Comparison of ENCODE assay signal across 7 mouse cellular contexts in the genomic region with DNA sequence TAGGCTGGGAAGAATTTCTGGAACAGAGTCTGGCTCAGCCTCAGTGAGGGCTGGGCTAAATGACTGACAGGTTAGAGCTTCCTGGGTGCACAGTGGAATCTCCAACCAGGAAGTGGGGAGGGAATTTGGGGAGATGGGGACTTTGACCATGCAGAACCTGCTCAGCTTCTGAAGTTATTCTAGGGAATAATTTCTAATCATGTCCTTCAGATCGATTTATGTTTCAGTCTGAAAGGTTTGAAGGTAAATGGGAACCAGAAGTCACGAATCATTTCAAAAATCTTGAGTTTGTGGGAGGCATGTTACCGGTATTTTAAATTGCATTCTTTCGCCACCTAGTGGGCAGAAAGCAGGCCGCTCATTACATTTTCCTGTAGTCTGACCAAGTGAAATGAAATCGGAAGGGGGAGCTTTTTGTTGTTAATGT.
DNase-seq lines count a peak whose midpoint lies in the region; ATAC-seq and TF ChIP-seq lines count a peak whose summit lies in the region.

No protein-coding gene starts in this region.

- TF ChIP-seq CTCF in lung, postnatal 0 days (IDR thresholded peaks at IDR 0.05): peak; percentile 81

- H3K4me1 ChIP-seq in forebrain, embryonic 12.5 days: peaks cover 10% of the 10 kb centered on the region
- peaks cover 16% of the 10 kb centered on the region for H3K4me1 ChIP-seq in hindbrain, embryonic 14.5 days (replicated peaks; ENCODE audit: control insufficient read depth, insufficient read depth, low read length)
- H3K4me1 ChIP-seq in lung, postnatal 0 days (ENCODE audit: insufficient read depth, low read depth, low read length): peaks cover 5% of the 10 kb centered on the region; the same call in 1 of the 2 replicates

- H3K9me3 ChIP-seq in forebrain, embryonic 12.5 days: no peaks in the 10 kb centered on the region
- H3K9me3 ChIP-seq in hindbrain, embryonic 14.5 days (ENCODE audit: control insufficient read depth, low read length): no peaks in the 10 kb centered on the region
- no peaks in the 10 kb centered on the region for H3K9me3 ChIP-seq in lung, postnatal 0 days (ENCODE audit: low read length)

- peak overlapping the region; percentile 53 for H3K4me2 ChIP-seq in forebrain, embryonic 12.5 days
- peak overlapping the region; percentile 59 for H3K4me2 ChIP-seq in hindbrain, embryonic 14.5 days (replicated peaks)
- peak overlapping the region; percentile 25; the same call in 1 of the 2 replicates for H3K4me2 ChIP-seq in lung, postnatal 0 days (replicated peaks; ENCODE audit: low read depth, low read length)

- H3K4me3 ChIP-seq in forebrain, embryonic 12.5 days (replicated peaks): no peak overlapping the region
- 0 out of 2 replicates have a peak overlapping the region, but pooled peaks have one; percentile 6 for H3K4me3 ChIP-seq in hindbrain, embryonic 14.5 days (replicated peaks; ENCODE audit: low read length)
- 0 out of 2 replicates have a peak overlapping the region, but pooled peaks have one; percentile 12 for H3K4me3 ChIP-seq in lung, postnatal 0 days (ENCODE audit: low read depth, low read length)

- H3K27me3 ChIP-seq in forebrain, embryonic 12.5 days: no peaks in the 10 kb centered on the region
- H3K27me3 ChIP-seq in hindbrain, embryonic 14.5 days (ENCODE audit: control insufficient read depth, insufficient read depth, low read length): no peaks in the 10 kb centered on the region
- no peaks in the 10 kb centered on the region for H3K27me3 ChIP-seq in lung, postnatal 0 days (replicated peaks; ENCODE audit: insufficient read depth, low read length)

- no peak overlapping the region for H3K27ac ChIP-seq in forebrain, embryonic 12.5 days
- H3K27ac ChIP-seq in hindbrain, embryonic 14.5 days: no peak overlapping the region
- H3K27ac ChIP-seq in lung, postnatal 0 days (ENCODE audit: low read length): no peak overlapping the region

- peak; percentile 51 for DNase-seq in MEL-GATA-1-ER (ENCODE audit: extremely low read depth, low read depth)
- DNase-seq in brain, embryonic 18.5 days (ENCODE audit: low read depth, low spot score): peak; percentile 46
- peak; percentile 87 for DNase-seq in hindbrain, embryonic 14.5 days (ENCODE audit: low spot score)
- DNase-seq in layer of hippocampus, postnatal 10 days (ENCODE audit: low spot score in 2 of 2): peak; percentile 55 to 67
- peak; percentile 77 for DNase-seq in lung, postnatal 0 days (ENCODE audit: low spot score)
- DNase-seq in right cerebral cortex, postnatal 14 days: peak; percentile 20

- no peak; the same call in 1 of the 2 replicates for TF ChIP-seq EP300 in lung, postnatal 0 days (IDR thresholded peaks at IDR 0.05)

- no peaks in the 10 kb centered on the region for H3K36me3 ChIP-seq in forebrain, embryonic 12.5 days (replicated peaks)
- H3K36me3 ChIP-seq in hindbrain, embryonic 14.5 days (replicated peaks; ENCODE audit: control insufficient read depth, insufficient read depth): no peaks in the 10 kb centered on the region
- H3K36me3 ChIP-seq in lung, postnatal 0 days (ENCODE audit: insufficient read depth, low read length): no peaks in the 10 kb centered on the region

- no peak overlapping the region for H3K9ac ChIP-seq in forebrain, embryonic 12.5 days
- H3K9ac ChIP-seq in hindbrain, embryonic 14.5 days: no peak overlapping the region
- no peak overlapping the region for H3K9ac ChIP-seq in lung, postnatal 0 days (replicated peaks; ENCODE audit: low read depth)

- WGBS in forebrain, embryonic 12.5 days: 4% methylated on average over 6 of the region's 6 CpGs
- WGBS in hindbrain, embryonic 14.5 days: 1% methylated on average over 6 of the region's 6 CpGs
- WGBS in lung, postnatal 0 days: 3% methylated on average over 6 of the region's 6 CpGs

- peak; percentile 35; the same call in 1 of the 2 replicates for ATAC-seq in forebrain, embryonic 12.5 days (ENCODE audit: low FRiP score)
- ATAC-seq in hindbrain, embryonic 14.5 days (ENCODE audit: low FRiP score): peak; percentile 64; the same call in 1 of the 2 replicates
- peak; percentile 62 for ATAC-seq in lung, postnatal 0 days

Comparison
In these comparisons a context has a peak if more than half of its experiments do, and no peak if none do; other contexts are left out.
1. DNase-seq: peak in every context shown above with its lines; median percentile 87 in hindbrain, embryonic 14.5 days; 77 in lung, postnatal 0 days; 61 in layer of hippocampus, postnatal 10 days; 51 in MEL-GATA-1-ER; 46 in brain, embryonic 18.5 days; 20 in right cerebral cortex, postnatal 14 days.